Mouse (Mus musculus) liver, postnatal 0 days (tissue): ENCODE measurements at regions not wholly inside any gene's neighbourhood (a gene's known extent, or its start where the extent isn't known, plus 50 kb on each side); places are given as distances from the start of the nearest gene placed in this dataset.

ENCODE experiments used
- ATAC-seq: fragments of 200-750 bp; cut with Nextera tagmentation; 2 replicates; pipeline ENCODE4 v1.8.0; 2017; ENCODE audit warnings: mild to moderate bottlenecking, moderate library complexity
- DNase-seq: peaks from one replicate; pipeline ENCODE4 v3.0.0-alpha.2; 2016
- H3K27ac ChIP-seq: fragments of 300-500 bp; sonication (generic); 2 replicates; pipeline ENCODE4 v1.5.1; 2014; ENCODE audit warnings: antibody characterized with exemption, moderate library complexity, mild to moderate bottlenecking, low read depth
- H3K27me3 ChIP-seq: fragments of 300-500 bp; sonication (generic); 2 replicates; pipeline ENCODE4 v1.6.1; 2014; ENCODE audit warnings: low read length, control low read depth, mixed read lengths; ENCODE audit not compliant: insufficient read depth
- H3K36me3 ChIP-seq: fragments of 300-500 bp; sonication (generic); replicated peaks from 2 replicates; pipeline ENCODE4 v1.6.1; 2014; ENCODE audit warnings: mild to moderate bottlenecking, control low read depth, low read length, moderate library complexity, mixed read lengths; ENCODE audit not compliant: insufficient read depth
- H3K4me1 ChIP-seq: fragments of 300-500 bp; sonication (generic); 2 replicates; pipeline ENCODE4 v1.6.1; 2014; ENCODE audit warnings: antibody characterized with exemption, mild to moderate bottlenecking, control low read depth; ENCODE audit not compliant: insufficient read depth
- H3K4me2 ChIP-seq: fragments of 300-500 bp; sonication (generic); 2 replicates; pipeline ENCODE4 v1.6.1; 2014; ENCODE audit warnings: low read depth, mild to moderate bottlenecking, low read length, moderate library complexity, mixed read lengths
- H3K4me3 ChIP-seq: fragments of 300-500 bp; sonication (generic); 2 replicates; pipeline ENCODE4 v1.5.1; 2014; ENCODE audit warnings: low read depth, low read length
- H3K9ac ChIP-seq: fragments of 300-500 bp; sonication (generic); replicated peaks from 2 replicates; pipeline ENCODE4 v1.6.1; 2014; ENCODE audit warnings: mild to moderate bottlenecking, moderate library complexity
- H3K9me3 ChIP-seq: fragments of 300-500 bp; sonication (generic); 2 replicates; pipeline ENCODE4 v1.6.1; 2016; ENCODE audit warnings: mild to moderate bottlenecking, control low read depth, low read length, mixed read lengths
- CTCF ChIP-seq: sonication (generic); IDR thresholded peaks from 2 replicates; pipeline ENCODE4 v1.5.1; 2016; ENCODE audit warnings: antibody characterized with exemption, low read depth
- EP300 ChIP-seq: IDR thresholded peaks from 2 replicates; pipeline ENCODE4 v1.6.1; 2016; ENCODE audit warnings: antibody characterized with exemption, low read depth, mild to moderate bottlenecking
- WGBS: fragments of 180-500 bp; shearing (Covaris S2); extraction: QIAGEN DNeasy Blood & Tissue Kit; methylation state at CpG from one replicate; pipeline ENCODE4 v1.1.7; 2014; ENCODE audit not compliant: insufficient replicate concordance; 5-methylcytosine and 5-hydroxymethylcytosine counted together

- no peaks in the 10 kb centered on the region for H3K4me1 ChIP-seq
- no peak overlapping the region for H3K9ac ChIP-seq
- 57% methylated on average over 1 of the region's 1 CpGs for WGBS
- TF ChIP-seq EP300: no peak
- TF ChIP-seq CTCF: no peak
- H3K4me3 ChIP-seq: no peak overlapping the region
- H3K36me3 ChIP-seq: no peaks in the 10 kb centered on the region
- H3K27me3 ChIP-seq: no peaks in the 10 kb centered on the region
- no peak for ATAC-seq
- no peak overlapping the region for H3K27ac ChIP-seq
- no peaks in the 10 kb centered on the region for H3K9me3 ChIP-seq
- H3K4me2 ChIP-seq: no peak overlapping the region
- no peak for DNase-seq
Observed at GRCm38 (mm10) chr3:48658386-48658785, 1098.7 kb downstream of the Pcdh18 start.

- TF ChIP-seq CTCF (no peak), EP300 (no peak)
- Histone ChIP-seq H3K4me1 (no peaks in the 10 kb centered on the region), H3K36me3 (no peaks in the 10 kb centered on the region), H3K9ac (no peak overlapping the region), H3K27me3 (no peaks in the 10 kb centered on the region), H3K4me3 (no peak overlapping the region), H3K27ac (no peak overlapping the region), H3K9me3 (no peaks in the 10 kb centered on the region), H3K4me2 (no peak overlapping the region)
- DNase-seq: no peak
- WGBS: 64% methylated on average over 4 of the region's 4 CpGs
- ATAC-seq: no peak
Observed at GRCm38 (mm10) chr3:48655084-48655483, 1102.0 kb downstream of the Pcdh18 start.

GRCm38 (mm10) chr3:48631889-48632483 lies 1125.1 kb downstream of the Pcdh18 start:
- Histone ChIP-seq H3K9me3 (no peaks in the 10 kb centered on the region), H3K36me3 (no peaks in the 10 kb centered on the region), H3K4me3 (no peak overlapping the region), H3K4me1 (no peaks in the 10 kb centered on the region), H3K27me3 (no peaks in the 10 kb centered on the region), H3K9ac (no peak overlapping the region), H3K27ac (no peak overlapping the region), H3K4me2 (no peak overlapping the region)
- WGBS: 37% methylated on average over 3 of the region's 3 CpGs
- DNase-seq (no peak), ATAC-seq (no peak)
- no peak for TF ChIP-seq CTCF
- TF ChIP-seq EP300: no peak

GRCm38 (mm10) chr3:48608933-48609332 lies 1148.2 kb downstream of the Pcdh18 start:
- H3K4me3 ChIP-seq: no peak overlapping the region
- no peaks in the 10 kb centered on the region for H3K9me3 ChIP-seq
- TF ChIP-seq EP300 (no peak), CTCF (no peak)
- H3K27me3 ChIP-seq: no peaks in the 10 kb centered on the region
- H3K9ac ChIP-seq: no peak overlapping the region
- ATAC-seq (no peak), DNase-seq (no peak)
- no peaks in the 10 kb centered on the region for H3K36me3 ChIP-seq
- no peak overlapping the region for H3K4me2 ChIP-seq
- H3K27ac ChIP-seq: no peak overlapping the region
- WGBS: 87% methylated on average over 21 of the region's 21 CpGs
- H3K4me1 ChIP-seq: no peaks in the 10 kb centered on the region

- no peak overlapping the region for H3K4me2 ChIP-seq
- H3K9me3 ChIP-seq: no peaks in the 10 kb centered on the region
- DNase-seq (no peak), ATAC-seq (no peak)
- H3K9ac ChIP-seq: no peak overlapping the region
- TF ChIP-seq EP300 (no peak), CTCF (no peak)
- no peaks in the 10 kb centered on the region for H3K4me1 ChIP-seq
- no peak overlapping the region for H3K27ac ChIP-seq
- no peaks in the 10 kb centered on the region for H3K27me3 ChIP-seq
- no peak overlapping the region for H3K4me3 ChIP-seq
- 69% methylated on average over 3 of the region's 3 CpGs for WGBS
- no peaks in the 10 kb centered on the region for H3K36me3 ChIP-seq
Observed at GRCm38 (mm10) chr3:48604840-48605239, 1152.3 kb downstream of the Pcdh18 start.

- no peak for ATAC-seq
- H3K27me3 ChIP-seq: no peaks in the 10 kb centered on the region
- 81% methylated on average over 2 of the region's 2 CpGs for WGBS
- H3K27ac ChIP-seq: no peak overlapping the region
- no peak overlapping the region for H3K4me2 ChIP-seq
- no peak for TF ChIP-seq CTCF
- no peak for TF ChIP-seq EP300
- no peak overlapping the region for H3K4me3 ChIP-seq
- no peaks in the 10 kb centered on the region for H3K36me3 ChIP-seq
- no peaks in the 10 kb centered on the region for H3K4me1 ChIP-seq
- H3K9ac ChIP-seq: no peak overlapping the region
- H3K9me3 ChIP-seq: no peaks in the 10 kb centered on the region
- no peak for DNase-seq
Observed at GRCm38 (mm10) chr3:48587341-48587740, 1169.8 kb downstream of the Pcdh18 start.

GRCm38 (mm10) chr3:48586145-48586544 lies 1171.0 kb downstream of the Pcdh18 start:
- Histone ChIP-seq H3K27me3 (no peaks in the 10 kb centered on the region), H3K4me1 (no peaks in the 10 kb centered on the region), H3K36me3 (no peaks in the 10 kb centered on the region), H3K4me2 (no peak overlapping the region; the same call in 1 of the 2 replicates), H3K9ac (no peak overlapping the region), H3K27ac (no peak overlapping the region), H3K4me3 (no peak overlapping the region), H3K9me3 (no peaks in the 10 kb centered on the region)
- TF ChIP-seq CTCF (no peak), EP300 (no peak)
- ATAC-seq: peak; percentile 76
- no peak for DNase-seq
- 50% methylated on average over 1 of the region's 1 CpGs for WGBS
